Mouse (Mus musculus): ENCODE results near the gene Cdk5r1. TPM values are rescaled to one million over a fixed set of nuclear protein-coding genes. Genes with fewer than 3 reads are reported as not detected.

The Cdk5r1 gene
- total RNA-seq (2012; rRNA removed) (0.88 and 1.2 TPM in 2 replicates), polyA plus RNA-seq (2012; ENCODE audit: insufficient read depth in 1 of 2, insufficient read length in 2 of 2, low read depth in 1 of 2, low replicate concordance in 2 of 2, missing spikeins in 1 of 2) (1 to 10 TPM in 1 of 2 experiments, not detected in 1; 1.1 TPM)

GRCm38 (mm10) chr11:80476222-80477189 is at the start of gene Cdk5r1:
Cdk5r1 (plus strand) TSS chr11:80477023.
- Histone ChIP-seq H3K79me2 (ENCODE audit: control insufficient read depth, insufficient read depth, low read length, poor library complexity) (peaks cover 2% of the 10 kb centered on the region; the same call in 1 of the 2 replicates), H3K27me3 (ENCODE audit: control insufficient read depth in 1 of 2, insufficient read depth in 2 of 2, low read length in 2 of 2) (no peaks in the 10 kb centered on the region), H3K9ac (ENCODE audit: control insufficient read depth, low read depth, low read length, poor library complexity, severe bottlenecking) (peak within 1 kb of the TSS; percentile 95), H3K27ac (ENCODE audit: control insufficient read depth, low read depth, low read length) (peak within 1 kb of the TSS; percentile 78), H3K4me1 (ENCODE audit: control insufficient read depth in 1 of 2, insufficient read depth in 2 of 2, low read length in 2 of 2) (peaks cover 0 to 17% of the 10 kb centered on the region in 2 experiments; a peak in 1 of 4 replicates), H3K36me3 (ENCODE audit: control insufficient read depth in 1 of 2, insufficient read depth in 2 of 2, low read length in 2 of 2) (peaks cover 0 to 10% of the 10 kb centered on the region in 2 experiments; a peak in 2 of 4 replicates), H3K4me3 (ENCODE audit: control insufficient read depth in 1 of 2, insufficient read depth in 1 of 2, low read depth in 2 of 2, low read length in 2 of 2) (peak within 1 kb of the TSS; percentile 68 to 73), H3K9me3 (replicated peaks; ENCODE audit: insufficient read depth, low read length) (no peaks in the 10 kb centered on the region)
- TF ChIP-seq NELFE (IDR thresholded peaks at IDR 0.05; ENCODE audit: low read depth, low read length) (peak; percentile 66), POLR2A (IDR thresholded peaks at IDR 0.05; ENCODE audit: control insufficient read depth in 1 of 2, insufficient read depth in 1 of 2, low read depth in 1 of 2, low read length in 2 of 2, poor library complexity in 1 of 2) (peak; percentile 71 to 93; a peak in 3 of 4 replicates), BHLHE40 (IDR thresholded peaks at IDR 0.05; ENCODE audit: borderline replicate concordance, low read depth, low read length) (peak; percentile 94), USF1 (IDR thresholded peaks at IDR 0.05; ENCODE audit: low read depth, low read length) (peak; percentile 79), USF2 (IDR thresholded peaks at IDR 0.05; ENCODE audit: borderline replicate concordance in 1 of 2, insufficient read depth in 1 of 2, low read depth in 1 of 2, low read length in 2 of 2) (no peak), SIN3A (IDR thresholded peaks at IDR 0.05; ENCODE audit: low read length) (peak; percentile 70), TCF12 (IDR thresholded peaks at IDR 0.05; ENCODE audit: low read depth, low read length) (no peak; the same call in 1 of the 2 replicates), CHD1 (IDR thresholded peaks at IDR 0.05; ENCODE audit: low read depth, low read length) (no peak), TBP (IDR thresholded peaks at IDR 0.05; ENCODE audit: low read depth, low read length) (no peak), KAT2A (conservative IDR thresholded peaks at IDR 0.05; ENCODE audit: low read depth, low read length) (no peak), POLR2AphosphoS5 (IDR thresholded peaks at IDR 0.05; ENCODE audit: borderline replicate concordance, low read depth, low read length) (no peak), MAFK (IDR thresholded peaks at IDR 0.05; ENCODE audit: borderline replicate concordance, low read depth, low read length) (no peak), ZMIZ1 (IDR thresholded peaks at IDR 0.05; ENCODE audit: low read depth, low read length) (0 out of 2 replicates have a peak, but pooled peaks have one; percentile 48), EP300 (IDR thresholded peaks at IDR 0.05; ENCODE audit: low read depth in 1 of 2, low read length in 2 of 2) (no peak), NRF1 (IDR thresholded peaks at IDR 0.05; ENCODE audit: insufficient read depth, low read depth, low read length, poor library complexity, severe bottlenecking) (peak; percentile 30; the same call in 1 of the 2 replicates), ZKSCAN1 (IDR thresholded peaks at IDR 0.05; ENCODE audit: low read depth, low read length) (no peak), ELF1 (IDR thresholded peaks at IDR 0.05; ENCODE audit: low read depth, low read length) (no peak), TAL1 (IDR thresholded peaks at IDR 0.05; ENCODE audit: low read length) (no peak), MYC (IDR thresholded peaks at IDR 0.05; ENCODE audit: low read depth, low read length) (peak; percentile 68; the same call in 1 of the 2 replicates), GATA1 (IDR thresholded peaks at IDR 0.05; ENCODE audit: low read depth, low read length) (no peak), MAX (IDR thresholded peaks at IDR 0.05; ENCODE audit: low read length) (peak; percentile 84), UBTF (IDR thresholded peaks at IDR 0.05; ENCODE audit: borderline replicate concordance, insufficient read depth, low read depth, low read length) (0 out of 2 replicates have a peak, but pooled peaks have one; percentile 76), RAD21 (IDR thresholded peaks at IDR 0.05; ENCODE audit: low read depth, low read length) (no peak), POLR2AphosphoS2 (IDR thresholded peaks at IDR 0.05; ENCODE audit: low read length) (peak; percentile 36; the same call in 1 of the 2 replicates), HCFC1 (IDR thresholded peaks at IDR 0.05; ENCODE audit: low read depth, low read length) (peak; percentile 12; the same call in 1 of the 2 replicates), MAZ (IDR thresholded peaks at IDR 0.05; ENCODE audit: low read depth, low read length) (no peak; the same call in 1 of the 2 replicates), SMC3 (IDR thresholded peaks at IDR 0.05; ENCODE audit: low read depth, low read length) (no peak; the same call in 1 of the 2 replicates), GABPA (IDR thresholded peaks at IDR 0.05; ENCODE audit: low read depth, low read length) (no peak), ZC3H11A (IDR thresholded peaks at IDR 0.05; ENCODE audit: low read depth, low read length) (no peak), MXI1 (IDR thresholded peaks at IDR 0.05; ENCODE audit: low read depth, low read length) (peak; percentile 93), MYB (IDR thresholded peaks at IDR 0.05; ENCODE audit: low read depth, low read length) (no peak), ZNF384 (IDR thresholded peaks at IDR 0.05; ENCODE audit: low read depth, low read length) (no peak), CHD2 (IDR thresholded peaks at IDR 0.05; ENCODE audit: low read length) (no peak), CTCF (IDR thresholded peaks at IDR 0.05 in 2 of 3, conservative IDR thresholded peaks at IDR 0.05 in 1 of 3; ENCODE audit: control insufficient read depth in 1 of 3, insufficient read depth in 1 of 3, low read depth in 2 of 3, low read length in 3 of 3, poor library complexity in 1 of 3, severe bottlenecking in 1 of 3) (peak in 2 of 3 experiments; percentile 32 to 43; a peak in 4 of 6 replicates)
- peak; percentile 91 for DNase-seq (ENCODE audit: low read depth, low spot score)

Data from MEL (cell line).